Mouse (Mus musculus): Measurements from ENCODE around the gene Scg5.

Gene Scg5

DNA sequence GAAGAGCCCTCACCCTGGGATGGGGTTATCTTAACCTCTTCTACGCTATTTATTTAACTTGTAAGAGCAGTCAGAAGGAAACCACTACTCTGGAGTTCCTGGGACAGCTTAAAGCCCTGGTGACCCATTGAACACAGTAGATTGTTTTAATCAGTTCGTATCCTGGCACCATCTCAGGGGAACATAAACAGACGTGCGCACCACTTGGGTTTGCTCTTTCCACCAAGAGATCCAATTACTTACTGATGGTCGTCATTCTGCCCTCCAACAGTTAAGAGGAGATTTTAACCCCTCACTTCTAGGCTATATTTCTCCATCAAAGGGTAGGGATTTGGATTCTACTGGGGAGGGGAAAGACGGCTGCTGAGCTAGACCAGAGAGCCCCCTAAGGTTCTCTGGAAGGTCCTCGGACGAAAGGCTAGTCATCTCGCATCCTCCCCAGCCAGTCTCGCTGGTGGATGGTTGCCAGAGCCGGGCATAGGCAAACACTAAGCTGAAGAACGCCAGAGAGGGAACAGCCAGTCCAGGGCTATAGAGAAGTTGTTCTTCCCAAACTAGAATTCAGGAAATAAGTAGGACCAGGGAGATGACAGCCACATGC, 71.9 kb downstream of the Scg5 start:
- no peak for DNase-seq (ENCODE audit: low spot score in 2 of 2)

DNA sequence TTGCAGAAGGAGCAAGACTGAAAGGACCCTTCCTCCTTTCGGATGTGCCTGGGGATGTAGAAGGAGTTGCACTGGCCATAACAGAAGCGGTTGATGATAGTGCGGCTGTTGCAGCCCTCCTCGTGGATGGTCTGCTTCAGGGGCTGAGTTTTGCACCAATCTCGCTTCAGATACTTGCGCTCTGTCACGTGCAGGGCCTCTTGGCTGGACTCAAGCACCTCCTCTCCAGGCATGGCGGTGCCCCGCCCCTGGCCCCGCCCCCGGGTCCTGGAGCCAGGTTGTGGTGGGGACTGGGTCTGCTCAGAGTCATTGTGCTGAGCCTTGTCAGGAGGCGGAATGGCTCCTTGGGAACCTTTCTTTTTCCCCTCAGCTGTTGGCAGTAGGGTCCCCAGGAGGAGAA, 79.2 kb downstream of the Scg5 start:
- DNase-seq (ENCODE audit: low spot score in 2 of 2), result no peak

DNA sequence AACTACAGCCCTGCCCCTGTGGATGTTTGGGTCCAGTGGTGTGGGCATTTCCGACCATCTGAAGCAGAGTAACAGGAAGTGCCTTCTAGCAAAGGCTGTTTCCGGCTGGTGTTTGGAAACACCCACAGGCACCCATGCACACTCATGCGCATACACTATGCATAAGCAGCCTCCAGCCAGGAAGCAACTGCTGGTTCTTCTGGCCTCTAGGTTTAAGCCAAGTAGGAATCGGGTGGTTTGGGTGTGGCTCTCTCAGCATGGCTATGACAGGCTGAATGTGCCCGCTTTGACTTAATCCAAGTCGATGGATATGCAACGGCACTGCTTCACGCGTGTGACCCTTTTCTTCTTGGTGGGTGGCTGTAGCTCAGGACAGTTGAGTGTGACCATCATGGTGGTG, 79.6 kb downstream of the Scg5 start:
- DNase-seq (ENCODE audit: low spot score in 2 of 2), result no peak

DNA sequence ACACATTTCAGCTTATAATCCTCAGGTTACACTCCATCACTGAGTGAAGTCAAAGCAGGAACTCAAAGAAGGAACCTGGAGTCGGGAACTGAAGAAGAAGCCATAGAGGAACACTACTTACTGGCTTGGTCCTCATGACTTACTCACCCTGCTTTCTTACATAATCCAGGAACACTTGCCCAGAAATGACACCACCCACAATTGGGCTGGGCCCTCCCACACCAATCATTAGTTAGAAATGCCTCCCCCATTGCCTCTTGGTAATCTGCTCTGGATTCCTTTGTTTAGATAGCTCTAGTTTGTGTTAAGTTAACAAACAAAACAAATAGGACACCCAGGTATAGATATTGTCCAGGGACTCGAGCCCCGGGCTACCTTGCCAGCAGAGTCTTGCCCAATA, 100.3 kb downstream of the Scg5 start:
- DNase-seq (ENCODE audit: low spot score in 2 of 2), result no peak

All from spleen, postnatal 36 days (tissue).